Mouse (Mus musculus) heart, embryonic 15.5 days (tissue): ENCODE measurements around the gene Prkn. TPM values are rescaled to one million over a fixed set of nuclear protein-coding genes. Genes with fewer than 3 reads are reported as not detected.

Experiments
- ATAC-seq: fragments of 200-750 bp; cut with Nextera tagmentation; replicated peaks from 2 replicates; pipeline ENCODE4 v1.8.0; 2017; ENCODE audit warnings: low read depth, moderate TSS enrichment; ENCODE audit not compliant: insufficient number of reproducible peaks, insufficient read depth, low FRiP score
- H3K27ac ChIP-seq: fragments of 300-500 bp; sonication (generic); 2 replicates; pipeline ENCODE4 v1.5.1; 2015; ENCODE audit warnings: mild to moderate bottlenecking, inconsistent platforms
- H3K27me3 ChIP-seq: fragments of 300-500 bp; sonication (generic); 2 replicates; pipeline ENCODE4 v1.6.1; 2015; ENCODE audit warnings: inconsistent platforms
- H3K36me3 ChIP-seq: fragments of 300-500 bp; sonication (generic); 2 replicates; pipeline ENCODE4 v1.6.1; 2015; ENCODE audit warnings: mild to moderate bottlenecking, inconsistent platforms
- H3K4me1 ChIP-seq: fragments of 300-500 bp; sonication (generic); replicated peaks from 2 replicates; pipeline ENCODE4 v1.6.1; 2015; ENCODE audit warnings: inconsistent platforms
- H3K4me2 ChIP-seq: fragments of 300-500 bp; sonication (generic); 2 replicates; pipeline ENCODE4 v1.6.1; 2015; ENCODE audit warnings: inconsistent platforms, mild to moderate bottlenecking, moderate library complexity
- H3K4me3 ChIP-seq: fragments of 300-500 bp; sonication (generic); 2 replicates; pipeline ENCODE4 v1.5.1; 2015; ENCODE audit warnings: mild to moderate bottlenecking, inconsistent platforms
- H3K9ac ChIP-seq: fragments of 300-500 bp; sonication (generic); 2 replicates; pipeline ENCODE4 v1.6.1; 2015; ENCODE audit warnings: mild to moderate bottlenecking, inconsistent platforms
- H3K9me3 ChIP-seq: fragments of 300-500 bp; sonication (generic); replicated peaks from 2 replicates; pipeline ENCODE4 v1.6.1; 2016; ENCODE audit warnings: inconsistent platforms
- WGBS: fragments of 180-500 bp; shearing (Covaris S2); methylation state at CpG from one replicate; pipeline ENCODE4 v1.1.7; 2015; ENCODE audit warnings: mixed read lengths; 5-methylcytosine and 5-hydroxymethylcytosine counted together
- polyA plus RNA-seq: library from polyadenylated mRNA; unstranded; fragments of >200 nt; fragmentation: Nextera tagmentation; extraction: Ambion mirVana; gene quantifications from 2 replicates; pipeline ENCODE4 v1.2.1, GENCODE M21; 2015

Gene Prkn
- polyA plus RNA-seq, 1 experiment from 2014 or later: 2.1 TPM

- no peak overlapping the region for H3K4me2 ChIP-seq
- H3K4me1 ChIP-seq: no peaks in the 10 kb centered on the region
- no peaks in the 10 kb centered on the region for H3K9me3 ChIP-seq
- H3K27me3 ChIP-seq: no peaks in the 10 kb centered on the region
- no peak overlapping the region for H3K9ac ChIP-seq
- ATAC-seq: no peak
- H3K4me3 ChIP-seq: no peak overlapping the region
- H3K36me3 ChIP-seq: no peaks in the 10 kb centered on the region
- H3K27ac ChIP-seq: no peak overlapping the region
- WGBS: 78% methylated on average over 4 of the region's 4 CpGs
Observed at GRCm38 (mm10) chr17:11229011-11229410, 388.8 kb downstream of the Prkn start.

- H3K27me3 ChIP-seq: no peaks in the 10 kb centered on the region
- no peak overlapping the region for H3K27ac ChIP-seq
- no peak for ATAC-seq
- WGBS: 33% methylated on average over 1 of the region's 1 CpGs
- no peaks in the 10 kb centered on the region for H3K9me3 ChIP-seq
- no peaks in the 10 kb centered on the region for H3K4me1 ChIP-seq
- H3K4me2 ChIP-seq: no peak overlapping the region
- H3K4me3 ChIP-seq: no peak overlapping the region
- H3K9ac ChIP-seq: no peak overlapping the region
- no peaks in the 10 kb centered on the region for H3K36me3 ChIP-seq
Observed at GRCm38 (mm10) chr17:11229426-11229825, 389.2 kb downstream of the Prkn start.

GRCm38 (mm10) chr17:11230604-11231395 is 390.6 kb downstream of the Prkn start:
- H3K27me3 ChIP-seq: no peaks in the 10 kb centered on the region
- no peaks in the 10 kb centered on the region for H3K36me3 ChIP-seq
- H3K4me1 ChIP-seq: no peaks in the 10 kb centered on the region
- H3K4me2 ChIP-seq: peak overlapping the region; percentile 13; the same call in 1 of the 2 replicates
- no peak overlapping the region for H3K4me3 ChIP-seq
- no peaks in the 10 kb centered on the region for H3K9me3 ChIP-seq
- no peak overlapping the region for H3K9ac ChIP-seq
- no peak for ATAC-seq
- WGBS: 38% methylated on average over 12 of the region's 12 CpGs
- H3K27ac ChIP-seq: no peak overlapping the region

GRCm38 (mm10) chr17:11235273-11235672 is 395.1 kb downstream of the Prkn start:
- Histone ChIP-seq H3K27ac (no peak overlapping the region), H3K4me1 (no peaks in the 10 kb centered on the region), H3K4me2 (no peak overlapping the region), H3K36me3 (no peaks in the 10 kb centered on the region), H3K9me3 (no peaks in the 10 kb centered on the region), H3K9ac (no peak overlapping the region), H3K27me3 (no peaks in the 10 kb centered on the region), H3K4me3 (no peak overlapping the region)
- no peak for ATAC-seq
- 40% methylated on average over 1 of the region's 1 CpGs for WGBS

- Histone ChIP-seq H3K27ac (no peak overlapping the region), H3K4me3 (no peak overlapping the region), H3K27me3 (no peaks in the 10 kb centered on the region), H3K4me2 (no peak overlapping the region), H3K36me3 (no peaks in the 10 kb centered on the region), H3K4me1 (no peaks in the 10 kb centered on the region), H3K9ac (no peak overlapping the region), H3K9me3 (no peaks in the 10 kb centered on the region)
- no peak for ATAC-seq
- WGBS: 67% methylated on average over 9 of the region's 9 CpGs
Observed at GRCm38 (mm10) chr17:11245040-11245439, 404.9 kb downstream of the Prkn start.

- WGBS: 72% methylated on average over 6 of the region's 6 CpGs
- no peak for ATAC-seq
- Histone ChIP-seq H3K4me2 (no peak overlapping the region), H3K9ac (no peak overlapping the region), H3K36me3 (no peaks in the 10 kb centered on the region), H3K4me1 (no peaks in the 10 kb centered on the region), H3K27me3 (no peaks in the 10 kb centered on the region), H3K27ac (no peak overlapping the region), H3K4me3 (no peak overlapping the region), H3K9me3 (no peaks in the 10 kb centered on the region)
Observed at GRCm38 (mm10) chr17:11249216-11249615, 409.0 kb downstream of the Prkn start.

GRCm38 (mm10) chr17:11260663-11261062 is 420.5 kb downstream of the Prkn start:
- H3K4me3 ChIP-seq: no peak overlapping the region
- H3K9ac ChIP-seq: no peak overlapping the region
- H3K27me3 ChIP-seq: no peaks in the 10 kb centered on the region
- H3K4me2 ChIP-seq: no peak overlapping the region
- H3K9me3 ChIP-seq: no peaks in the 10 kb centered on the region
- WGBS: 76% methylated on average over 8 of the region's 8 CpGs
- no peaks in the 10 kb centered on the region for H3K4me1 ChIP-seq
- no peak overlapping the region for H3K27ac ChIP-seq
- H3K36me3 ChIP-seq: no peaks in the 10 kb centered on the region
- no peak for ATAC-seq

- H3K9ac ChIP-seq: no peak overlapping the region
- no peak overlapping the region for H3K4me3 ChIP-seq
- H3K4me2 ChIP-seq: no peak overlapping the region
- H3K4me1 ChIP-seq: no peaks in the 10 kb centered on the region
- no peak for ATAC-seq
- H3K27me3 ChIP-seq: no peaks in the 10 kb centered on the region
- no peaks in the 10 kb centered on the region for H3K36me3 ChIP-seq
- no peak overlapping the region for H3K27ac ChIP-seq
- H3K9me3 ChIP-seq: no peaks in the 10 kb centered on the region
- WGBS: 80% methylated on average over 5 of the region's 5 CpGs
Observed at GRCm38 (mm10) chr17:11261679-11262078, 421.5 kb downstream of the Prkn start.

GRCm38 (mm10) chr17:11267951-11268350 is 427.8 kb downstream of the Prkn start:
- no peak overlapping the region for H3K9ac ChIP-seq
- no peak overlapping the region for H3K4me2 ChIP-seq
- no peaks in the 10 kb centered on the region for H3K36me3 ChIP-seq
- no peak overlapping the region for H3K4me3 ChIP-seq
- no peaks in the 10 kb centered on the region for H3K27me3 ChIP-seq
- 88% methylated on average over 4 of the region's 4 CpGs for WGBS
- H3K4me1 ChIP-seq: no peaks in the 10 kb centered on the region
- H3K9me3 ChIP-seq: no peaks in the 10 kb centered on the region
- ATAC-seq: no peak
- no peak overlapping the region for H3K27ac ChIP-seq

GRCm38 (mm10) chr17:11270179-11270578 is 430.0 kb downstream of the Prkn start:
- 70% methylated on average over 4 of the region's 4 CpGs for WGBS
- no peaks in the 10 kb centered on the region for H3K9me3 ChIP-seq
- no peaks in the 10 kb centered on the region for H3K4me1 ChIP-seq
- H3K9ac ChIP-seq: no peak overlapping the region
- no peak for ATAC-seq
- H3K36me3 ChIP-seq: no peaks in the 10 kb centered on the region
- H3K27me3 ChIP-seq: no peaks in the 10 kb centered on the region
- H3K4me2 ChIP-seq: no peak overlapping the region
- H3K27ac ChIP-seq: no peak overlapping the region
- no peak overlapping the region for H3K4me3 ChIP-seq

GRCm38 (mm10) chr17:11271876-11272275 is 431.7 kb downstream of the Prkn start:
- Histone ChIP-seq H3K9ac (no peak overlapping the region), H3K9me3 (no peaks in the 10 kb centered on the region), H3K36me3 (no peaks in the 10 kb centered on the region), H3K4me1 (no peaks in the 10 kb centered on the region), H3K27me3 (no peaks in the 10 kb centered on the region), H3K4me3 (no peak overlapping the region), H3K27ac (no peak overlapping the region), H3K4me2 (no peak overlapping the region)
- no peak for ATAC-seq

- WGBS: 77% methylated on average over 4 of the region's 4 CpGs
- no peak overlapping the region for H3K27ac ChIP-seq
- H3K36me3 ChIP-seq: no peaks in the 10 kb centered on the region
- no peaks in the 10 kb centered on the region for H3K4me1 ChIP-seq
- no peaks in the 10 kb centered on the region for H3K9me3 ChIP-seq
- H3K4me2 ChIP-seq: no peak overlapping the region
- no peaks in the 10 kb centered on the region for H3K27me3 ChIP-seq
- no peak for ATAC-seq
- no peak overlapping the region for H3K4me3 ChIP-seq
- no peak overlapping the region for H3K9ac ChIP-seq
Observed at GRCm38 (mm10) chr17:11284246-11284645, 444.1 kb downstream of the Prkn start.
